Mouse (Mus musculus) ovary, postnatal 10 days (tissue): ENCODE measurements around the gene Ect2.

Experiments used
- DNase-seq: peaks from one replicate; pipeline ENCODE4 v3.0.0; 2022; ENCODE audit warnings: low spot score

The Ect2 gene

GRCm38 (mm10) chr3:27070340-27070739 lies 83.3 kb downstream of the Ect2 start:
- DNase-seq, result no peak

GRCm38 (mm10) chr3:27067206-27067605 lies 86.5 kb downstream of the Ect2 start:
- no peak for DNase-seq

- no peak for DNase-seq
These were observed 88.8 kb downstream of the Ect2 start for GRCm38 (mm10) chr3:27064886-27065285.

GRCm38 (mm10) chr3:27063399-27064260 lies 90.0 kb downstream of the Ect2 start:
- DNase-seq, result no peak

- DNase-seq, result no peak
These were observed 93.2 kb downstream of the Ect2 start for GRCm38 (mm10) chr3:27060441-27060840.

- DNase-seq, result no peak
These were observed 94.0 kb downstream of the Ect2 start for GRCm38 (mm10) chr3:27059529-27060322.

GRCm38 (mm10) chr3:27055471-27055870 lies 98.2 kb downstream of the Ect2 start:
- no peak for DNase-seq

GRCm38 (mm10) chr3:27054766-27055165 lies 98.9 kb downstream of the Ect2 start:
- DNase-seq, result no peak
